Mouse (Mus musculus): ENCODE data around the gene Col19a1. TPM values are rescaled to one million over a fixed set of nuclear protein-coding genes. Genes with fewer than 3 reads are reported as not detected.

The Col19a1 gene
- 1 to 10 TPM; 4.3 to 5.7 TPM for total RNA-seq (2023)

DNA sequence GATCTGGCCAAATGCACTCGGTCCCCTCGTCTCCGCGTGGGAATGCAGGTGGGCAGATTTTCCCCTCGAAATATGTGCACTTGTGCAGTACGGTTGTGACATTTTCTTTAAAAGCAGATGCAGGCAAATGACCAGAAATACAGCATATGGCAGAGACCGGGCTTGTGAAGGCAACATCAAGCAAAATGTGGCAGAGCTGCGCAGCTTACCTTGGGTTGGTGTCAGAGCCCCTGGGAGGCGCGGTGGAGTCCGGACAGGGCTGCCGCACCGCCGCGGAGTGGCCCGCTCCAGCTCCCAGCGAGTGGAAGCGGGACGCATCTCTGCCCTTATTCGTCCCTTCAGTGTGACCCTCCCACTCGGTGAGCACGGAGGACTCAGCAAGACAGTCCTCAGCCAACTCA is at the start of gene Col19a1:
Gene Col19a1 (minus strand): TSS at position 332 of the 401 bp plus-strand sequence.

Other genes with a start within 250 kb of the Col19a1 start
- gene Lmbrd1, start 91.2 kb upstream of the Col19a1 start, total RNA-seq (2023) = 10 to 100 TPM; 73.0 to 83.1 TPM

Data from monocyte, adult 59 days (primary cell).